Mouse (Mus musculus): Measurements from ENCODE around the gene Adipor1. TPM values are rescaled to one million over a fixed set of nuclear protein-coding genes. Genes with fewer than 3 reads are reported as not detected.
"Not testable (repeated sequence)": the region's sequence is repeated elsewhere in the genome, so short reads cannot be mapped to it uniquely, and the experiment has no call there.

The Adipor1 gene
- total RNA-seq, 2 experiments from 2014 or later: 114 to 116 TPM

DNA sequence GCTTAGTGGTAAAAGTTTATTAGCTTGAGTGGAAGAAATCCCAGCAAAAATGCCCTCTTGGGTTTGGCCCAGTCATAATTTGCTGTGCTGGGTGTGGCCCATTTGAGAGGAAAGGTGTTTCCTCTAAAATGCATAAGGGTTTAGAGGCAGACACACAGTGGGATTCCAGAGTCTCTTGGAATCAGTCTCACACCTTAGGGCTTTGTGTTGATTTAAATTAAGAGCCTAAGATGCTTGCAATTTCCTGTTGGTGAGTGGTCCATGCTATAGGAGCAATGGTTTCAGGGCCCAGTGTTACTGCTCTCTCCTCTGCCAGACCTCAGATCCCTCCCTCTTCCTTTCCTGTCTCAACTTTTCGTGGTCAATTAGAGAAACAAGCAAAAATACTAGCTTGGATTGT is 4.0 kb downstream of the Adipor1 start:
- DNase-seq: no peak

DNA sequence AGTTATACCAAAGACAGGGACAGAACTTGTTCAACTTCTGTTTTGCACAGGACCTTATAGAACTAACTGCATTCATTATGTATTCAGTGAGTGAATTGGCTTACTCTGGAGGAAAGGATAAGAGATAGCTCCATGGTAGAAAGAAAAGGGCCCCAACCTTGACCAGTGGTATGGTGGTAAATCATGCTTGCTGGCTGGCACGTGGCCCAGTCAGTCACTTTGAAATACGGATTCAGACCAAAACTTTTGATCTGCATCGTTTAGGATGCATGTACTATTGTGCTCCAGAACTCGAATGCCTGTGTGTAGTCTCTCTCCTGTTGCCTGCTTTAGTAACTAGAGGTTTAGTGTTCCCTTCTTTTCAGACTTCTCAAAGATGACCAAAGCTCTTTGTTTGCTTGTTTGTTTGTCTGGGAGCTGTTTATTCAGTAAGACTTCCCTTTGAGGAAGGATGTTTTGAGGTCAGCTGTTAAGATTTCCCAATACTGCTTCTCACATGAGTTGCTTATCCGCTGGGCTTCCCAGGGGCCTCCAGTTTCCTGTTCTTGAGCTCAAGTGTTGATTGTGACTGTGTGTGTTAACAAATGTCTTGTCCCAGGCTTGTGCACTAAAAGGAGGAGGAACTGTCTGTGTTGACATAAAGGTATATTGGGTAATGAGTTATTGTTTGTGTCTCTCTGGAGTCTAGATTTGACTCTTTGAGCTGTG is 4.7 kb downstream of the Adipor1 start:
- peak; percentile 87 for DNase-seq

DNA sequence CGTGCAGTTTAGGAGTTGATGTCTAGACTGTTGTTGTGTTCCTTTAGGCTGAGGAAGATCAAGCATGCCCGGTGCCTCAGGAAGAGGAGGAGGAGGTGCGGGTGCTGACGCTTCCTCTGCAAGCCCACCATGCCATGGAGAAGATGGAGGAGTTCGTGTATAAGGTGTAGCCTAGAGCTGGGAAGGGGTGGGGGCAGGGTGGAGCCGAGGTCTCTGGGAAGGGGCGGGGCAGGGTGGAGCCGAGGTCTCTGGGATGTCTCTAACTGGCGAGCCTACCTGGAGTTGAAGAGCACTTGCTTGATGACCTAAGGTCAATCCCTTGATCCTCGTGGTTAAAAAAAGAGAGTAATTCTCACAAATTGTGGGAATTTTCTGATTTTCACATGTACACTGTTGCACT is 8.7 kb downstream of the Adipor1 start:
- DNase-seq: no peak

DNA sequence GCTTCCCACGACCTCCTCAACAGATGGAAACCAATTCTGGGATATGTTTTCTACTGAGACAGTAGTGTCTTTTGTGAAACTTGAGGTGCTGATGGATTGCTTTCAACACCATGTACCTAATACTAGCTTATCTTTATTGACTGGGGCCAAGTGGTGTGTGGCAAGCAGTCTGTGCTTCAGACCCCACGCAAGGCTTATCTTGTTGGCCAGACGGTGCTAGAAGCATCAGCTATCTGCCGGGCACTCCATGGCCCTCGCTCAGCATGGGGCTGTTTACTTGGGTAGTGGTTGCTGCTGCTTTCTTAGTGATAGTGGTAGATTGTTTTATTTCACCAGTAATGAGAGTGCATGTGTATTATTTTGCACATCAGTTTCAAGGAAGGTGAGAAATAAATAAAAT is 11.1 kb downstream of the Adipor1 start:
- no peak for DNase-seq

DNA sequence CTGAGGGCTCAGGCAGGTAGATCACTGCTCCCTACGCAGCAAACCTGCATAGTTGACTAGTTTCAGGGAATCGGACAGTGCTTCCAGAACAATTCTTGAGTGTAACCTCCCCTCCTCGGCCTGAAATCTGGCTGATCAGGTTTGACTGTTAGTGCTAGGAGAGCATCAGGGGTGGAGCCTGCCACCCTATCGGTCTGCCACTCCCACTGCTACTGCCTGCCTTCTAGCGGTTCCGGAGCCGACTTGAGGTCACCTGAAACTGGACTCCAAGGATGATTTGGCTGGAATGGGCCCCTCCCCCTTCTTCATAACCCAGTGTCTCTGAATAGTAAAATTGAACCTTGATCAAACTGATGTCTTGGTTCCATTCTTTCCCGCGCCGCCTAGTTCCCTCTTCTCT is 17.8 kb downstream of the Adipor1 start:
- DNase-seq: no peak

DNA sequence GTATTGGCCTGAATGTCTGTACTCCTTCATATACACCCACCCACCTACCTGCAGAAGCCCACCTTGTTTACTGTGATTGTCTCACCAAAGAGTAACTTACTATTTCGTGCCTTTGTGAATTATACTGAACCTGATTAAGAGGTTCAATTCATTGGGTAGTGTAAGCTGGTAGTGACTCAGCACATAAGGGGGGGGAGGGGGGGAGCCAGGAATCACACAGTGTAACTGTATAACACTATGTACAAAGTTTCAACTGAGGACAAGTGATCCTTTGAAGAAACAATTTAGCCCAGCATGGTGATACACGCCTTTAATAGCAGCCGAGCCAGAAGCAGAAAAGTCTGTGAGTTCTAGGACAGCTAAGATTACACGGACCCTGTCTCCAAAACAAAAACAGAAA is 18.3 kb downstream of the Adipor1 start:
- no peak for DNase-seq

DNA sequence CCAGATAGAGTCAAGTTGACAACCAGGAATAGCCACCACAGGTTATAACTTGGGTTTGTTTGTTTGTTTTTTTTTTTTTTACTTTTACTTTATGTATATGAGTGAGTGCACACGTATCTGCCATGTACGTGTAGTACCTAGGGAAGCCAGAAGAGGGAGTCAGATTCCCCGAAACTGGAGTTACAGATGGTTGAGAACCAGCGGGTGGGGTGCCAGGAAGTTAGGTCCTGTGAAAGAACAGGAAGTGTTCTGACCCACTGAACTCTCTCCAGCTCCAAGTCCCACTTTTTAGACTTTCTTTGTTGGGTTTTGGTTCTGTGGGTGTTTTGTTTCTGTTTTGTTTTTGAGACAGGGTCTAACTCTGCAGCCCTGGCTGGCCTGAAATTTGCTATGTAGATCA is 20.2 kb downstream of the Adipor1 start:
- no peak for DNase-seq

DNA sequence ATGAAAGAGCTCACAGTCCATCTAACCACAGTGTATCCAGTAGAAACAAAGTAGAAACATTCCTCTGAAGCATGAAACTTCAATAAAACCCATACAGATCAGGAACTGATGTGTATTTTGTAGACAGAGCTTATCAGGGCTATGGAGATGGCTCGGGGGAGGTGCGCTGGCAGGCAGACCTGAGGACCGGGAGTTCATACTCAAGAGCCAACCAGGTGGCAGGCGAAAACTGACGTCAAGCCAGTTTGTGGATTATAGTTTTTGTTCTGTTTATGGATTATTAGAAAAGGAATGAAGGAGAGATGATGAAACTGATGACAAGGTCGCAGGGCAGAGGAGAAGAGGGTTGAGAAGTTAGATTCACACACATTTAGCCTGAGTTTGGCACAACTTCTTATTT is 25.3 kb downstream of the Adipor1 start:
- DNase-seq: no peak

DNA sequence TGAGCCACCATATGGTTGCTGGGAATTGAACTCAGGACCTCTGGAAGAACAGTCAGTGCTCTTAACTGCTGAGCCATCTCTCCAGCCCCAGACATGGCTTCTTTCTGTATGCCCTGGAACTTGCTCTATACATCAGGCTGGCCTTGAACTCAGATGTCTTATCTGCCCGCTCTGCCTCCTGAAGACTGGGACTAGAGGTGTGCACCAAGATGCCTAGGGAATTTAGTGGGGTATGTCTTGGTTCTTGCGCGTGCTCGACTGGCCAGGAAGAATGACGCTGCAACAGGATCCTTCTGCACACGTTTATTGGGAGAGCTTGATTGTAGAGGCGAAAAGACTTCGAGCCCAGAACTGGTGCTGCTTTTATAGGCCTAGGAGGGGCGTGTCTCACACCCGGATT is 26.6 kb downstream of the Adipor1 start:
- DNase-seq: not testable (repeated sequence)

DNA sequence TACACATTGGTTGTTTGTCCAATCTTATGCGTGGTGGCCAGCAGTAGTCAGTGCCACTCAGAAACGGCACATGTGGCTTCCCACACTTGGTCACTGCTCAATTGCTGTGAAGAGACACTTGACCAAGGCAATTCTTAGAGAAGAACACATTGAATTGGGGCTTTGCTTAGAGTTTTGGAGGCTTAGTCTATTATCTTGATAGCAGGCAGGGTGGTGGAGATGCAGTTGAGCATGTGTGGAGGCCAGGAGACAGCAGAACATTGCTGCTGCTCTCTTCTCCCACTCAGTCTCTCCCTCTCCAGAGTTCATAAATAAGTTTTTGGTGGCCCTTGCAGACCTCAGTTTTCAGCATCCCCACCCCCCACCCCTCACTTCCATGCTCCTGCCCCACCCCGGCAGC is 27.2 kb downstream of the Adipor1 start:
- DNase-seq: no peak

DNA sequence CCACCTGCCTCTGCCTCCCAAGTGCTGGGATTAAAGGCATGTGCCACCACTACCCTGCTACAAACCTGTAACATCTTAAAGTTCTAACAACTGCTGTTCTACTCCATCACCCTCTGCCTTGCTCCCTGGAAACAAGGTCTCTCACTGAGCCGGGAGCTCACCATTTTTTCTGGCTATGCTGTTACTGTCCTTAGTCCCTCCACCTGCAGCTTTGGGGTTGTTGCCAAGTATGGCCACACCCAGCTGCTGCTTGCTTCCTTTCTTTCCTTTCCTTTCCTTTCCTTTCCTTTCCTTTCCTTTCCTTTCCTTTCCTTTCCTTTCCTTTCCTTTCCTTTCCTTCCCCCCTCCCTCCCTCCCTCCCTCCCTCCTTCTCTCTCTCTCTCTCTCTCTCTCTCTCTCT is 28.1 kb downstream of the Adipor1 start:
- DNase-seq: not testable (repeated sequence)

DNA sequence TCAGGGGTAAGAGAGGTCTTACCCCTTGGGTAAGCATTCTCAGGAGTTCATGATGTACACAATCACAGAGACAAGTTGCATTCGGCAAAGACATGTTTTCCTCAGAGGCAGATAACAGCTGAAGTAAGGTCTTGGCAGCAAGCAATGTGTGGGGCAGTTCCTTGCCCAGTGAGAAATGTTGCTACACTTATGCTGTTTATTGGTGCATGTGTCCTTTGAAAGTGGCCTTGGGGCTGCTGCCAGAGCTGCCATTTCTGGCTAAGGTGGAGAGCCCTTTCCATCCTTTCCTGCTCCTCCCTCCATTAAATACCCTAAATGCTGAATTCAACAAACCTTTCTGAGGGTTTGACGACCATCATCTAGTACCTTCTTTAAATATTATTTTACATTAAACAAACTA is 30.2 kb downstream of the Adipor1 start:
- DNase-seq: peak; percentile 43

DNA sequence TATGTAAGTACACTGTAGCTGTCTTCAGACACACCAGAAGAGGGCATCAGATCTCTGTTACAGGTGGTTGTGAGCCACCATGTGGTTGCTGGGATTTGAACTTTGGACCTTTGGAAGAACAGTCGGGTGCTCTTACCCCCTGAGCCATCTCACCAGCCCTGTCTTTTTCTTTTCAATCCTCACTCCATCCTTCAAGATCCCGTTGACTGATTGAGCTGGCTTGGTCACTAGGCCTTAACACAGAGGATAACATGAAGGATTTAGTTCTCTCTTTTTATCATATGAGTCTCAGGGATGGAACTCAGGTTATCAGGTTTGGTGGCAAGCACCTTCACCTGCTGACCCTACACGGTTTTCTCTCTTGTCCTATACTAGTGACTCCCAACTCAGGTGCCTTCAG is 33.4 kb downstream of the Adipor1 start:
- not testable (repeated sequence) for DNase-seq

DNA sequence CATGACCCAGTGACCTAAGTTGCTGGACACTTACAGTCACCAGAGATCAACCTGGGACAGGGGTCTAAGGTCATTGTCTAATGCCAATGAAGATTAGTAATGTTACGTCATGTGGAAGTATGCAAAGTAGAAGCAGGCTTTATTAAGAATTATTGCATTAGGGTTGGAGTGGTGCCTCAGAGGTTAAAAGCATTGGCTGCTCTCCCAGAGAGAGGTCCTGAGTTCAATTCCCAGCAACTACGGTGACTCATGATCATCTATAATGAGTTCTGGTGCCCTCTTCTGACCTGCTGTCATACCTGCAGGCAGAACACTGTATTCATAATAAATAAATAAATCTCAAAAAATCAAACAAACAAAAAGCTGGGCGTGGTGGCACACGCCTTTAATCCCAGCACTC is 35.0 kb downstream of the Adipor1 start:
- DNase-seq: peak; percentile 16

DNA sequence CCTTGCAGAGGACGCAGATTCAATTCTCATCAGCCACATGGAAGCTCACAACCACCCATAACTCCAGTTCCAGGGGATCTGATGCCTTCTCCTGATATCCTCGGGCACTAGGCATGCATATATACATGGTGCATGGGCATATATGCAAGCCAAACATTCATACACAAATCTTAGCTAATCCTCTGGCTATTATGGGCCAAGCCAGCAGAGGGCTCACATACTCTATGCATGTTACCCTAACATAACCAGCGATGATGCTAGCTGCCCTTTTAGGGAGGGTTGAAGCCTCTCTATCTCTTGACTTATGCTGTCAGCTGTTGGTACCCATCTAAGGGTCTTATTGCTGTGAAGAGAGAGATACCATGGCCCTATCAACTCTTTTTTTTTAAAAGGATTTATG is 35.8 kb downstream of the Adipor1 start:
- DNase-seq: peak; percentile 68

DNA sequence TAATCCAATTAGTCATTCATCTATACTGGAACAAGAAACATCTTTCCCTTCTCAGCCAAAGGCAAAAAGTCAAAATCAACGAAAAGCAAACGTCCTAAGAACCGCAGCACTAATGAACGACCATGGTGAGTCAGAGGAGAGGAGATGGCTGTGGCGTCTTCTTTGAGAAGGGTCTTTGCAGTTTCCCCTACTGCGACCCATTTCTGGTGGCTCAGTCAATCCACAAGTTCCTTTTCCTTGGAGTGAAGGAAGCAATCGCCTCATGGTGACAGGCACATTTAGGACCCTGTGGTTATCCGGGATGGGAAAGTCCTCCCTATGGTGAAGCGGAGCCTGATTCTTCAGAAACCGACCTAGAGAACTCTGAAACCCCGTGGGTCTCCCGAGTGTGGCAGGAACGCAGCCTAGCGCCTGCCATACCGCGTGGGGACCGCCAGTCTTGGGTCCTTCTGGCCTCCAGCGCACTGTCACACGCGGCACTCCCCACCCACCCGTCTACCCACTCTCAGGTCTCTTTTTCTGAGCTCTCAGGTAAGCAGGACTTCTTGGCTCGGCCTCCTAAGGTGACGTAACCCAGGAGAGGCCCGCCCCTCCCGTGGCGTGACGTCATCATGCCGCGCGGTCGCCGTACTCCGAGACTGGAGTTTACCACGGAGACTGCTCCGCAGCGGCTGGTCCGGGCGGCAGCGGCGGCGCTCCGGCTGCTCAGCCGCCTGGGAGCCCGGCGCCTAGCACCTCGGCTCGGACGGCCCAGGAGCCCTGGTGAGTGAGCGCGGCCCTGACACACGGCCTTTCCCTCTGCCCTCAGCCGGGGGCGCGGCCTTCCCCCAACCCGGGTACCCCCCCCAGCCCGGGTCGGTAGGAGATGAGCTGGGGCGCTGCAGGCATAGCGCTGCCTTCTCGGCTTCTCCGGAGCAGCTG is 40.0 kb downstream of the Adipor1 start, which contains the start of gene Klhl12:
TSS of gene Klhl12 (plus strand) at position 628 of the 921 bp plus-strand sequence.
- DNase-seq: peak; percentile 98

DNA sequence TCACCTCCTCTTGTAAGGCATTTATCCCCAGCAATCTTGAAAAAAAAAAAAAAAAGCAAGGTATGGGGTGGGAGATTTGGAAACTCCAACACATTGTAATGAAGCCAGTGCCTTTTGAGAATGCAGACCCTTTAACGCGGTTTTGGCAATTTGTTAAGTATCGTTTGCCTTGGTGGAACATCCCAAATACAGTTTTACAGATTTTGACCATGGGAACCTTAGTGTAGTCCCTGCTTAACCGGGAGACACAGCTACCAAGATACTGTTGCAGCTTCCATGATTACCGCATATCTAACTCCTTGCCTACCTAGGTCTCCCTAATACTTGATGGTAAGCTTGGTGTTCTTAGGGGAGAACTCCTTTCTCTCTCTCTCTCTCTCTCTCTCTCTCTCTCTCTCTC is 40.9 kb downstream of the Adipor1 start:
- DNase-seq: no peak

DNA sequence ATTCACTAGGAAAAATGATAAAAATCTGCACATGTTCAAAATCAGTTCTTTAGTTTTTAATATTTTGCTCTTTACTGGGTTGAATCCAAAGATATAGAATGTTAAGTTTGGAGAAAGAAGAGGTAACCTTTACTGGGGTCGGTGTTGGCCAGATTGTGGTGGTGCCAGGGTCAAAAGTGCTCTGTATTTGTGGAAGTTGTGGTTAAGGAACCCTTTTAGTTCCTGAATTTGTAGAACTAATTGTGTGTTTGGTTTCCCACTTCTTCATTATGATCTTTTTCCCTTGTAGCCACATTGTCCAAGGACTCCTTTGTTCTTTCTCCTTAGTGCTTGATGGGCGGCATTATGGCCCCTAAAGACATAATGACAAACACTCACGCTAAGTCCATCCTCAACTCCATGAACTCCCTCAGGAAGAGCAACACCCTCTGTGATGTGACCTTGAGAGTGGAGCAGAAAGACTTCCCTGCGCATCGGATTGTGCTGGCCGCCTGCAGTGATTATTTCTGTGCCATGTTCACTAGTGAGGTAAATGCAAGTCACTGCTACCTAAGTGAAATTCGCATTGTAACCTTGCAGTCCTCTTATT is 43.1 kb downstream of the Adipor1 start:
- no peak for DNase-seq

DNA sequence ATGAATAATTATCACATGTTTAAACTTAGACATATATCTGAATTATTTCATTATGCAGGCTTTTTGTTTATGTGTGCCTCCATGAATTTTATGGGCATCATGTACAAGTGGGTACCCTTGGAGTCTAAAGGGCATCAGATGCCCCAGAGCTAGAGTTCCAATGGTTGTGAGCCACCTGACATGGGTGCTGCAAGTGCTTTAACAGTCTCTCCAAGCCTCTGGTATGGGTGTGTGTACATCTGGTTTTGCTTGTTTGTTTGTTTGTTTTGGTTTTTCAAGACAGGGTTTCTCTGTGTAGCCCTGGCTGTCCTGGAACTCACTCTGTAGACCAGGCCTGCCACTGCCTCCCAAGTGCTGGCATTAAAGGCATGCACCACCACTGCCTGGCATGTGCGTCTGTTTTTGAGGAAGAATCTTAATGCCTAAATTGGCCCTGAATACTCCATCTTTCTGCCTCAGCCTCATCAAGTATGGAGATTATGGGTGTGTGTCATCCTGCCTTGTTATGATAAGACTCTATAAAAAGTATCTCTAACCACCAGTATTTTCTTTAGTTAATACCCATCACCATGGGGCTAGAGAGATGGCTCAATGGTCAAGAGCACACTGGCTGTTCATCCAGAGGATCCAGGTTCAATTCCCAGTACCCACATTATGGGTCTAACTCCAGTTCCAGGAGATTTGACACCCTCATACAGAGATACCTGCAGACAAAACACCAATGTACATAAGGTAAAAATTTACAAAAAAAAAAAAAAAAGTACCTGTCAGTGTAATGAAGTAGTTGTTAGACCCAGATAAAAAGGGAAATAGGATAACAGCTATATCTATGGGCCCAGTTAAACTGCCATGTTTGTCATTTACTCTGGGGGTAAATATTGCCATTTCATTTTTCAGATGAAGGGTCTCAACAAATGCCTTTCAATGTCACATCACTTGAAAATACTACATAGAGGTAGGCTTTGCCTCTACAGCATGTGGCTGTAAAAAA is 45.4 kb downstream of the Adipor1 start:
- DNase-seq: no peak

Measured in adrenal gland, postnatal 10 days (tissue).